Mouse (Mus musculus): ENCODE data around the gene Runx2. TPM values are rescaled to one million over a fixed set of nuclear protein-coding genes. Genes with fewer than 3 reads are reported as not detected.

Runx2 gene
- polyA plus RNA-seq, 2 experiments, result 16.5 to 27.5 TPM

DNA sequence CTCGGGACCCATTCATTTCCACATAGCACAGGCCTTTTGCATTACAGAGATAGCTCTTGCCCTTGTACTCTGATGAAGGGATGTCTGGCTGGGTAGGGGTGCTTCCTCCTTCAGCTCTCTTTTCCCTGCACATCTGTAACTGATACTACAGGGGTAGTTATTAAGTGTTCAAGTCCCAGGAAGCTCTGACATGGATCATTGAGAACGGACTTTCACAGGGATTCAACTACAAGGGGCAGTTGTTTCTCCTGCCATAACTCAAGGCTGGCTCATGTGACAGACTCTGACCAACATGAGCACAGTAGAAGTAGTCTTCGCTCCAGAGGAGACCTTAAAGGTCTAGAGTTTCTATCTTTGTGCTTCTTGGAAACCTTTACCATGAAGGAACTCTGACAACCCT is 226.1 kb downstream of the Runx2 start:
- Histone ChIP-seq H3K27me3 (ENCODE audit: control insufficient read depth, insufficient read depth, low read length) (no peaks in the 10 kb centered on the region), H3K4me3 (replicated peaks; ENCODE audit: low read length) (no peak overlapping the region), H3K36me3 (ENCODE audit: control insufficient read depth, insufficient read depth, low read length) (no peaks in the 10 kb centered on the region), H3K9ac (ENCODE audit: low read depth, low read length, severe bottlenecking) (no peak overlapping the region), H3K9me3 (ENCODE audit: control insufficient read depth, low read length) (no peaks in the 10 kb centered on the region), H3K4me2 (replicated peaks; ENCODE audit: low read depth, low read length, severe bottlenecking) (no peak overlapping the region), H3K27ac (replicated peaks; ENCODE audit: low read depth, low read length) (no peak overlapping the region), H3K4me1 (ENCODE audit: control insufficient read depth, insufficient read depth, low read length) (peaks cover 8% of the 10 kb centered on the region)
- 63% methylated on average over 3 of the region's 3 CpGs for WGBS
- no peak for ATAC-seq (ENCODE audit: low FRiP score, low read depth)
- DNase-seq (ENCODE audit: low spot score), result no peak
- TF ChIP-seq POLR2A (IDR thresholded peaks at IDR 0.05; ENCODE audit: borderline replicate concordance, extremely low read depth, insufficient read depth, insufficient read length), result no peak

DNA sequence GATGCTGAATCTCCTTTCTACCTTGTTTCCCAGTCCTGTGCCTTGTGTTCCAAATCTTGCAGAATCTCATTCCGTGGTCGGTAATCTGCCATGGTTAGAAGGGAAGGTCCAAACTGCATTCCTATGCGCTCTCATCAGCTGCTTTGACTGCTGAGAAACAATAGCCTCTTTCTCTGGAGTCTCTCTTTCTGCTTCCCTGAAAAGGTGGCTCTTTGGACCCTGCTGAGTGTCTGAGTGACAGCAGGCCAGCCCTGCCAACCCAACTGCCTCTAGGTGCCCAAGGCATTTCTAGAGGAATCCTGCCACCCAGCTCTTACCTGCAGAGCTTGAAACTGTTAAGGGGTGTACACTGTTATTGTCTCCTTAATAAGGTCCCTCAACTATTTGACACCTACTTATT is 226.6 kb downstream of the Runx2 start:
- no peak overlapping the region for H3K27ac ChIP-seq (replicated peaks; ENCODE audit: low read depth, low read length)
- no peaks in the 10 kb centered on the region for H3K9me3 ChIP-seq (ENCODE audit: control insufficient read depth, low read length)
- TF ChIP-seq POLR2A (IDR thresholded peaks at IDR 0.05; ENCODE audit: borderline replicate concordance, extremely low read depth, insufficient read depth, insufficient read length), result no peak
- no peak overlapping the region for H3K9ac ChIP-seq (ENCODE audit: low read depth, low read length, severe bottlenecking)
- no peak overlapping the region for H3K4me3 ChIP-seq (replicated peaks; ENCODE audit: low read length)
- H3K4me1 ChIP-seq (ENCODE audit: control insufficient read depth, insufficient read depth, low read length), result peaks cover 8% of the 10 kb centered on the region
- no peaks in the 10 kb centered on the region for H3K27me3 ChIP-seq (ENCODE audit: control insufficient read depth, insufficient read depth, low read length)
- no peak overlapping the region for H3K4me2 ChIP-seq (replicated peaks; ENCODE audit: low read depth, low read length, severe bottlenecking)
- no peak for ATAC-seq (ENCODE audit: low FRiP score, low read depth)
- WGBS, result 54% methylated on average over 3 of the region's 3 CpGs
- no peak for DNase-seq (ENCODE audit: low spot score)
- no peaks in the 10 kb centered on the region for H3K36me3 ChIP-seq (ENCODE audit: control insufficient read depth, insufficient read depth, low read length)

DNA sequence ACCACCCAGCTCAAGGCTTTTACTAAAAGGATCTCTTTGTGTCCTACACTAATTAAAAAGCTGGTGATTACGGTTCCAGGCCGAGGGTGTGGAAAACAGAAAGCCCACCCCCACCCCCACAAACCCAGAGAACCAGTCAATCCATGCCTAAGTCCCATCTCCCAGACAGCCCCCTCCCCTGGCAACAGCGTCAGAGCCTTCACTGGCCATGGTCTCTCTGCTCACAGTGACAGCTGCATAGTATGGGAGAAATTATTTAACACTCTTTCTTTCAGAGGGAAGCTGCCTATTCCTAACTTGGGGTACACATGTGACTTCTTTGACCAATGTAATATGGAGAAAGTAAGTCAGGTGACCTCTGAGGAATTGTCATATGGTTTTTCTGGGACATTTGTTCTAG is 228.4 kb downstream of the Runx2 start:
- TF ChIP-seq POLR2A (IDR thresholded peaks at IDR 0.05; ENCODE audit: borderline replicate concordance, extremely low read depth, insufficient read depth, insufficient read length), result no peak
- DNase-seq (ENCODE audit: low spot score) (no peak), ATAC-seq (ENCODE audit: low FRiP score, low read depth) (no peak)
- peaks cover 2% of the 10 kb centered on the region; the same call in 1 of the 2 replicates for H3K4me1 ChIP-seq (ENCODE audit: control insufficient read depth, insufficient read depth, low read length)
- WGBS, result 66% methylated on average over 3 of the region's 3 CpGs
- no peaks in the 10 kb centered on the region for H3K36me3 ChIP-seq (ENCODE audit: control insufficient read depth, insufficient read depth, low read length)
- H3K27ac ChIP-seq (replicated peaks; ENCODE audit: low read depth, low read length), result no peak overlapping the region
- no peak overlapping the region for H3K4me3 ChIP-seq (replicated peaks; ENCODE audit: low read length)
- no peaks in the 10 kb centered on the region for H3K27me3 ChIP-seq (ENCODE audit: control insufficient read depth, insufficient read depth, low read length)
- no peaks in the 10 kb centered on the region for H3K9me3 ChIP-seq (ENCODE audit: control insufficient read depth, low read length)
- H3K9ac ChIP-seq (ENCODE audit: low read depth, low read length, severe bottlenecking), result no peak overlapping the region
- no peak overlapping the region for H3K4me2 ChIP-seq (replicated peaks; ENCODE audit: low read depth, low read length, severe bottlenecking)

DNA sequence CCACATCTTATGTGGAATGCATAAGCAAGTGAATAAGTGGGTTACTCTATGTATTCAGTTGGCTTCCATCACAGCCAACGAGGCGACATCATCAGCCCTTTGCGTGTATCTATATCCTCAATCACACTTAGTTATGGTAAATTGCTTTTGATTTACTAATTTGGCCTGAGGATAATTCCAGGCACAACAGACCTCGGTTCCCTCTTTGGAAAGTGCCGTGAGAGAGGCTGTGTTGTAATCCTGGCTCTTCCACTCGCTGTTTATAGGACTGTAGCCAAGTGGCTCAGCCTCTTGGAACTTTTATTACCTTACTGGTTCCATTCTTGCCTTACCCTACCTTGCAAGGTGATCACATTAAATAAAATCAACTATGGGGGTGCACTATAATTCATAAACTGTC is 229.8 kb downstream of the Runx2 start:
- no peaks in the 10 kb centered on the region for H3K27me3 ChIP-seq (ENCODE audit: control insufficient read depth, insufficient read depth, low read length)
- H3K36me3 ChIP-seq (ENCODE audit: control insufficient read depth, insufficient read depth, low read length), result no peaks in the 10 kb centered on the region
- no peak overlapping the region for H3K27ac ChIP-seq (replicated peaks; ENCODE audit: low read depth, low read length)
- WGBS, result 53% methylated on average over 6 of the region's 6 CpGs
- H3K4me1 ChIP-seq (ENCODE audit: control insufficient read depth, insufficient read depth, low read length), result no peaks in the 10 kb centered on the region; the same call in 1 of the 2 replicates
- TF ChIP-seq POLR2A (IDR thresholded peaks at IDR 0.05; ENCODE audit: borderline replicate concordance, extremely low read depth, insufficient read depth, insufficient read length), result no peak
- no peaks in the 10 kb centered on the region for H3K9me3 ChIP-seq (ENCODE audit: control insufficient read depth, low read length)
- ATAC-seq (ENCODE audit: low FRiP score, low read depth), result no peak
- H3K4me3 ChIP-seq (replicated peaks; ENCODE audit: low read length), result no peak overlapping the region
- H3K4me2 ChIP-seq (replicated peaks; ENCODE audit: low read depth, low read length, severe bottlenecking), result no peak overlapping the region
- DNase-seq (ENCODE audit: low spot score), result no peak
- no peak overlapping the region for H3K9ac ChIP-seq (ENCODE audit: low read depth, low read length, severe bottlenecking)

DNA sequence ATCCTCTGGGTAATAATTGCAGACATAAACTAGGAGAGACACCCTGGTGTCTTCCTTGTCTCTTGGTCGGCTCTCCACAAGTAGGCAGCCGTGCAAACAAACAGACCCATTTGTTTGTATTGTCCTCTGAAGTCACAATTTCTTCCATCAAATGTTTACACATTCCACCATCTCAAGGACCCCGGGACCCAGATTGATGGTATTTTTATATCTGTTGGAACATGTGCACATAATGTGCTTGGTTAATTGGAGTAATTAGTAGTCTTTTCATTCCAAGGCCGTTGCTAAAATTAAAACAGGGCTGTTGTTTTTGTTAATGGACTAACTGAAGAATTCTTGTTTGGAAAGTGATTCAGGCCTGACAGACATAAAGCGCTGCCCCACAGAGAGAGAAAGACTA is 236.8 kb downstream of the Runx2 start:
- DNase-seq (ENCODE audit: low spot score) (no peak), ATAC-seq (ENCODE audit: low FRiP score, low read depth) (no peak)
- WGBS, result 45% methylated on average over 5 of the region's 5 CpGs
- no peak overlapping the region for H3K9ac ChIP-seq (ENCODE audit: low read depth, low read length, severe bottlenecking)
- no peak overlapping the region for H3K4me3 ChIP-seq (replicated peaks; ENCODE audit: low read length)
- H3K4me2 ChIP-seq (replicated peaks; ENCODE audit: low read depth, low read length, severe bottlenecking), result no peak overlapping the region
- TF ChIP-seq POLR2A (IDR thresholded peaks at IDR 0.05; ENCODE audit: borderline replicate concordance, extremely low read depth, insufficient read depth, insufficient read length), result no peak
- no peaks in the 10 kb centered on the region for H3K4me1 ChIP-seq (ENCODE audit: control insufficient read depth, insufficient read depth, low read length)
- no peaks in the 10 kb centered on the region for H3K36me3 ChIP-seq (ENCODE audit: control insufficient read depth, insufficient read depth, low read length)
- no peaks in the 10 kb centered on the region; the same call in 1 of the 2 replicates for H3K27me3 ChIP-seq (ENCODE audit: control insufficient read depth, insufficient read depth, low read length)
- no peaks in the 10 kb centered on the region for H3K9me3 ChIP-seq (ENCODE audit: control insufficient read depth, low read length)
- no peak overlapping the region for H3K27ac ChIP-seq (replicated peaks; ENCODE audit: low read depth, low read length)

DNA sequence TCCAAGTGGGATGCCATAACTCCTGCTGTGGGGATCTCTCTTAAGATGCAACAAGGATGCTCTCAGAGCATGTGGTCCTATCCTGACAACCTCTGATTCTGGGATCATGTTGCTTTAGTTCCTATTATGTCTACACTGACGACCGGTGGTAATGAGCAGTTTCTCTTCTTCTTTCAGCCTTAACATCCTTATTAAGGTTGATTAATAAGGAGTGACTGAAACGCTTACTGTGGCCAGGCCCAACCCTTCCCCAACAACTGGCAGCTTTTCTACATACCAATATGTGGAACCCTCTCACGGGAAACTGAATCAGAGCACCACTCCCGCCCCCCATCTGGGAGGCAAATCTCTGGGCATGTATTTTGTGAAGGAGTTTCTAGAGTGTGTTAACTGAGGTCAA is 243.7 kb downstream of the Runx2 start:
- H3K4me2 ChIP-seq (replicated peaks; ENCODE audit: low read depth, low read length, severe bottlenecking), result no peak overlapping the region
- H3K9ac ChIP-seq (ENCODE audit: low read depth, low read length, severe bottlenecking), result no peak overlapping the region
- H3K4me3 ChIP-seq (replicated peaks; ENCODE audit: low read length), result no peak overlapping the region
- no peak for TF ChIP-seq POLR2A (IDR thresholded peaks at IDR 0.05; ENCODE audit: borderline replicate concordance, extremely low read depth, insufficient read depth, insufficient read length)
- DNase-seq (ENCODE audit: low spot score), result no peak
- no peak overlapping the region for H3K27ac ChIP-seq (replicated peaks; ENCODE audit: low read depth, low read length)
- peaks cover 4% of the 10 kb centered on the region; the same call in 1 of the 2 replicates for H3K4me1 ChIP-seq (ENCODE audit: control insufficient read depth, insufficient read depth, low read length)
- peaks cover 8% of the 10 kb centered on the region; the same call in 1 of the 2 replicates for H3K27me3 ChIP-seq (ENCODE audit: control insufficient read depth, insufficient read depth, low read length)
- no peaks in the 10 kb centered on the region for H3K36me3 ChIP-seq (ENCODE audit: control insufficient read depth, insufficient read depth, low read length)
- ATAC-seq (ENCODE audit: low FRiP score, low read depth), result no peak
- no peaks in the 10 kb centered on the region for H3K9me3 ChIP-seq (ENCODE audit: control insufficient read depth, low read length)
- WGBS, result 78% methylated on average over 5 of the region's 5 CpGs
